Mouse (Mus musculus) neural tube, embryonic 10.5 days (tissue): ENCODE measurements around the gene Phospho1.
"Not testable (repeated sequence)": the region's sequence is repeated elsewhere in the genome, so short reads cannot be mapped to it uniquely, and the experiment has no call there.

Source experiments
- DNase-seq: peaks from one replicate; pipeline ENCODE4 v3.0.0-alpha.2; 2017; ENCODE audit warnings: low spot score; ENCODE audit errors: extremely low spot score

Phospho1 gene

DNA sequence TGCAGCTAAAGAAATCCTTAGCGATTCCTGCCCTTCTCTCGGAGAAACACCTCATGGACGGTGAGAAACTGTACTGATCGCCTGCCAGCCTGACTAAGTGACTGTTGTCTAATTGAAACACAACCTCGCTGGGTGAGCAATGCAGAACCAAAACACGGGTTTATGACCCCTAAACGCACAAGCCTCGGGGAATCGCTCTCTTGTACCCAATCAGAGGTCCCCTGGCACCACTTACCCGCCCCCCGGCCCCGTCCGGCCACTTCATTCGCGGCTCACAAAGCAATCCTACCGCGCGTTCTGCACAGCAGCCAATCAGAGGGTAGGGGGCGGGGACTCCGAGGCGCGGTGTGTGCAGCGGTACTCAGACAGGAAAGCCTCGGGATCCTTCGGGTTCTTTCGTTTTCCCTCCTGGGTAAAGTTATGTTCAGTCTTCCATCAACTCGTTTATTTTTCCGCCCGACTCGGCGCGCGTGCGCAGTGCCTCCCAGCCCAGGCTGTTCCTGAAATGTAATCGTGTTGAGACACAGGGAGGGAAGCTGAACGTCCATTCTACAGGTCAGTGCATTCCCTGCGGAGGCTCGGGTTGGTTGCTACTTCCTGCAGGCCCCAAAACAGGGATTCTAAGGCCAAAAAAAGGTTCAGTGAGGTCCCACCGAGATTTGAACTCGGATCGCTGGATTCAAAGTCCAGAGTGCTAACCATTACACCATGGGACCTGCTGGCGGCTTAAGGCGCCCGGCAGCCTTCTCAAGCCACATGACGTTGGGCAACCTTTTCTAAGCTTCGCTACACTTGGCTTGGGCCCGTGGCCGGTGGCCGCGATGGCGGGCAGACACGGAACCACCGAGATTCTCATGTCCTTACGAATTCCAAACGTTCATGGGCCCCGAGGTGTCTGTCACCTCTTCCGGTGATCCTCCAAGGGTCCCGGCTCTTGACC, 34.5 kb downstream of the Phospho1 start:
- peak; percentile 97 for DNase-seq

DNA sequence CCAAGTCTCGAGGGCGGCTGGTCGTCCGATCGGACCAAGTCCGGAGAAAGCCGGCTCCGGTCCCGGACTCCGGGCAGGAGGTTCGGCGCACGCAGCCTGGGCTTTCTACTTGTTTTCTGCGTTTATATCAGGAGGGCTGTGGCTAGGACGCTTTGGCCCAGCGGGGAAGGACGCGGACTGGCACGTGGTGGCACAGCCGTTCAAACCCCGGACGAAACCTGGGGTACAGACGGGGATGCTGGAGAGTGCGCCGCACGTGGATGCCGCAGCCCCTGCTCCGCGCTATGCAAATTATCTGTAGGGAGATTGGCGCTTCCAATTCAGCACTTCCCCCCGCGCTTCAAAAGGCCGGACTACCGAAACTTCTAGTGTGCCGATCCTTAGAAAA, 35.2 kb downstream of the Phospho1 start:
- peak; percentile 85 for DNase-seq

DNA sequence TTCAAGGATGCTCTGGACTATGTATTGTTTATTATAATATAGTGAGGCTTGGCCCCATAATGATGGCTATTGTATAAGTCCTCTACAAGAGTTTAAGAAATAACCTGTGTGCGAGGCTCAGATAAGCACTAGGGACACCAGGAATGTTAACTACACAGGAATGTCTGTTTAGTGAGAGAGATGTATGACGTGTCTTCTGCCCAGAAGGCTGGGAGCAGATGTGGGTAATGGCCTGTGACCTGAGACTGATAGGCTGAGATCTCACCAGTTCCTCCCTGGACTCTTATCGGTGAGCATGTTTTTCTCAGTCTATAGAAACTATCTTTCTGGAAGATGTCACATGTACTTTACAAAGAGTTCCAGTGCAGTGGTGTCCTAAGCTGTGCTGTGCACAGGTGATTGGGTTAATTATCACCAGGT, 35.8 kb downstream of the Phospho1 start:
- peak; percentile 34 for DNase-seq

DNA sequence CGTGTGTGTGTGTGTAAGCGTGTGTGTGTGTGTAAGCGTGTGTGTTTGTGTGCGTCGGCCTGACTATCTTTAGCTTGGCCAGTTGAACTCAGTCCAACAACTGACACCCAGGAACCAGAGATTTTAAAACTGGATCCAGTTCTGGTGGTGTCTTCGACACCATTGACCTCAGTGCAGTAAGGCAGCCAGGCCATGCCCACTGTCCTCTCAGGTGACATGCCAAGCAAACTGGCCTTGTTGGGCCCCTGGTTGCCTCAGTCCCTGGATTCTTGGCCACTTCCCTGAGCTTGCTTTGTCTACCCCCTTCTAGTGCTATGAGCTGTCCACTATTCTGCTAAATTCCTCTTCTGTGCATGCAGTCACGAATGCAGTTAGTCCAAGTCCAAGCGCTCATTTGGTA, 37.1 kb downstream of the Phospho1 start:
- no peak for DNase-seq

DNA sequence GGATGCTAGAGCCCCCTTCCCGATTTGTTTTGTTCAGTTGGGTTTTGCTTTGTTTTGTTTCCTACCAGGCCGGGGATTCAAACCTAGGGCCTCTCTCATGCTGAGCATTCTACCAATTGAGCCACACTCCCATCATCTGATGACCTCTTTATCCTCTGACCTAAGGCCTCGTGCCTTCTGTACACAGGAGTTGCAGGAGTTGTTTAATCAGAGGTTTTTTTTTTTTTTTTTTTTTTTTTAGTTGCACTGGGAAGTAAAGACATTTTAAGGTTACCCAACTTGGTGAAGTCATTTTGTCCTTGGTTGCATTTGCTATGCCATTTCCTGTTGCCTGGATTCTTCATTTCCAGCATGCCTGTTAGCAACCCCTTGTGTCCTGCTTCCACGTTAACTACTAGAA, 45.1 kb downstream of the Phospho1 start:
- no peak for DNase-seq

DNA sequence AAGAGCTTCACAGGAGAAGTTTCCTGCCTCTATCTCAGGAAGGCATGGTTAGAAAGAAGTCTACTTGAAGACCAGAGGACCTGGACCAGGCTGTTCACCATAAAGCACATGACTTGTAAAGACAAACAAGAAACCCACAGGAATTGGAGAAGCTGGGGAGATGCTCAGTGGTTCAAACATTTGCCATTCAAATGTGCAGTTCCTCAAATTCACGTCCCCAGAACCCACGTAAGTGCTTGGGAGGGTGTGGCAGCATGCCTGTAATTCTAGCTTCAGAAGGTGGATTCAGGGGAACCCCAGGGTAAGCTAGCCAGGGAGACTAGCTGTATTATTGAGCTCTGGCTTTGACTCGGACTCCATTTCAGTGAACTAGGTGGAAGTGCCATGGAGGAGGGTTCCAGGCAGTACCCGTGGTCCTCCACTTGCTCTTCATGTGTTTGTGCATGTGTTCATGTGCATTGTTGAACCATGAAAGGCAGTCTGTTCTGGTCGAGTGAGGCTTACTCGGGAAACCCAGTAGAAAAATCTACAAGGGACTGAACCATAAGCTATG, 45.7 kb downstream of the Phospho1 start:
- no peak for DNase-seq

DNA sequence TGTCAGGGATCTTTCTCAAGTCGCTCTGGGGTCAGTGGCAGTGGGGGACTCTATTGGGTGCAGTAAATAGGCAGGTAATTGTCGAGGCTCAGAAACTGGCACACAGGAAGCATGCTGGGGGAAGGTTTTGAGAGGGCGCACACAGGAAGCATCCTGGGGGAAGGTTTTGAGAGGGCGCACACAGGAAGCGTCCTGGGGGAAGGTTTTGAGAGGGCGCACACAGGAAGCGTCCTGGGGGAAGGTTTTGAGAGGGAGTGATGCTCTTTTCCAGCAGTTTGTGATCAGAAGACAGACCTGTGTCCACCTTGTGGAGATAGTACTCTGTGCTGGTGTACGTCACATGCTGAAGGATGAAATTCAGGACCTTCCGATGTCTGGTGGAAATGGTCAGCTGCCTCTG, 51.5 kb downstream of the Phospho1 start:
- no peak for DNase-seq

DNA sequence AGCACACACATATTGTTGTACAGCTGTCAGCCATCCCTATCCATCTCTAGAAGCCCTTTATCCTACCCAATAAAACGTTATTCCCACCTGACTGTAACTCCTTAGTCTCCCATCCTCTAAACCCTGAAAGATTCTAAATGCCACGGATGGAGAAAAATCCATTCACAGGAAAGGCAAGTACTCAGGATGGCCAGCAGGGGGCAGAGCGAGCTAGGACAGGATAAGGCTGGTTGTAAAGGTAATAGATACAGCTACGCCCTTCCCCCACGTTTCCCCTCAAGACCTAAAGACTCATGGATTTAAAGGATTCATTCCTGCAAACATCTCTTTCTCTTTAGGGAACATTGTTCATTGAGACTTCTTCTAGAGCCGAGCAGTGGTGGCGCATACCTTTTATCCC, 52.0 kb downstream of the Phospho1 start:
- DNase-seq = peak; percentile 67

DNA sequence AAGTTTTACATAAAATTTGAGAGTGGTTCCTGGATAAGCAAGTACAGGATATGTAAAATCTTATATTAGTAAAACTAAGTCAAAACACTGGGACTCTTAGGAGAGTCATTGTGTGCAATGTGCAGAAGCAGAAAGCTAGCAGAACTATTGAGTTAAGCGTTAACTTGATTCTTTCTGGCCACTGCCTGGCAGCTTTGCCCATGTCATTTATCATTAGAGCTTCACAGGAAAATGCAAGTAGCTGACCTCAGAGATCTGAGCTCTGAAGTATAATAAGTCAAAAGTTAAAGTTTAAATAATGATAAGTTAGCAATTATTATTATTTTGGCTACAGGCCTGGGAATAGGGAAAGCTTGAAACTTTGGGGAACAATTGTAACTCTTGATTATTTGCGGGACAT, 55.6 kb downstream of the Phospho1 start:
- not testable (repeated sequence) for DNase-seq
